Mouse (Mus musculus) G1E (cell line): Measurements from ENCODE around the gene Lrig1. TPM values are rescaled to one million over a fixed set of nuclear protein-coding genes. Genes with fewer than 3 reads are reported as not detected.
A peak's percentile ranks its signal among the peaks of the same experiment; 100 is the strongest.

Source experiments
- ATAC-seq: 2 replicates; pipeline ENCODE4 v1.8.0; 2016; ENCODE audit warnings: mild to moderate bottlenecking; ENCODE audit not compliant: insufficient number of reproducible peaks, poor library complexity, low FRiP score, severe bottlenecking; ENCODE audit errors: extremely low read depth
- DNase-seq: peaks from one replicate; pipeline ENCODE4 v3.0.0; 2012; ENCODE audit warnings: low spot score
- H3K27me3 ChIP-seq: 2 replicates; pipeline ENCODE4 v1.6.1; 2012; ENCODE audit warnings: mild to moderate bottlenecking, low read length, inconsistent platforms; ENCODE audit not compliant: insufficient read depth
- H3K36me3 ChIP-seq: replicated peaks from 2 replicates; pipeline ENCODE3; 2012; ENCODE audit warnings: mild to moderate bottlenecking, inconsistent platforms
- H3K4me1 ChIP-seq: 2 replicates; pipeline ENCODE4 v1.6.1; 2012; ENCODE audit warnings: low read depth, low read length, inconsistent platforms, mixed read lengths; ENCODE audit not compliant: insufficient read depth
- H3K4me3 ChIP-seq: 2 replicates; pipeline ENCODE4 v1.5.1; 2012; ENCODE audit warnings: low read depth, mild to moderate bottlenecking, inconsistent platforms, low read length, moderate library complexity, mixed read lengths
- H3K9me3 ChIP-seq: replicated peaks from 2 replicates; pipeline ENCODE4 v1.6.1; 2012; ENCODE audit warnings: inconsistent platforms
- CTCF ChIP-seq: IDR thresholded peaks from 2 replicates; pipeline ENCODE4 v1.5.1; 2012; ENCODE audit warnings: low read depth, low read length, inconsistent platforms, mixed read lengths
- GATA1 ChIP-seq: IDR thresholded peaks from 2 replicates; pipeline ENCODE4 v1.6.1; 2012; ENCODE audit warnings: borderline replicate concordance, low read length, inconsistent platforms, mixed read lengths
- GATA2 ChIP-seq: IDR thresholded peaks from 2 replicates; pipeline ENCODE4 v1.6.1; 2012; ENCODE audit warnings: low read depth, low read length, inconsistent platforms, borderline replicate concordance
- POLR2AphosphoS5 ChIP-seq: IDR thresholded peaks from 2 replicates; pipeline ENCODE4 v1.6.1; 2012; ENCODE audit warnings: low read depth, low read length, inconsistent platforms; ENCODE audit not compliant: insufficient replicate concordance
- TAL1 ChIP-seq: conservative IDR thresholded peaks from 2 replicates; pipeline ENCODE4 v1.6.1; 2012; ENCODE audit warnings: low read depth, low read length, inconsistent platforms, mixed read lengths
- polyA plus RNA-seq: library from polyadenylated mRNA; stranded (reverse); fragments of >175 nt; gene quantifications from 2 replicates; pipeline ENCODE4 v1.2.3, GENCODE M21; 2012
- total RNA-seq, 2 experiments: library from RNA; stranded (forward) in 1 of 2; stranded (reverse) in 1 of 2; fragments of 200-1000 nt in 1 of 2; fragments of >200 nt in 1 of 2; fragmentation: Nextera tagmentation in 1 of 2; gene quantifications; 2 replicates each; pipeline ENCODE4 v1.2.3; 2014 to 2017

Gene Lrig1
- total RNA-seq (2014; fragmentation: Nextera tagmentation) = 19.8 and 23.6 TPM in 2 replicates
- 9.7 and 12.0 TPM in 2 replicates for total RNA-seq (2017)
- polyA plus RNA-seq = 5.9 and 7.0 TPM in 2 replicates

DNA sequence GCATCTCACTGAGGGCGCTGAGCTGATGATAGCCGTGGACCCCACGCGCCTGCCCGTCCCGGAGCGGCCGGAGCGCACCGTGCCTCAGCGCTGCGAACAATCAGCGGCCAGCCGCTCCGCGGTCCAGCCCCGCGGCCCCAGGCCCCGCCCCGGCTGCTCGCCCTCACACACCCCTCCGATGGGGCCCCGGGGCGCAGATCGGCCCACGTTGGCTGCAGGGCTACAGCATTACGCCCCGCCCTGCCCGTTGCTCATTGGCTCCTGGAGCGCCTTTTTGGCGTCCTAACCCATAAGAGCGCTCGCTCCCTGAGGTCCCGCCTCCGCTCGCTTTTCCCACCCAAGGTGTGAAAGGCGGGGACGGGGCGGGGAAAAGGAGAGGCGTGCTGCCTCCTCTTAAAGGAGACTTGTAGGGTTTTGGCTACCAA is at the start of gene Lrig1:
Gene Lrig1 (minus strand): TSS at position 92 of the 425 bp plus-strand sequence.
- peak within 1 kb of the TSS; percentile 82 for H3K4me3 ChIP-seq
- TF ChIP-seq CTCF (no peak), TAL1 (no peak), GATA1 (no peak), GATA2 (no peak), POLR2AphosphoS5 (no peak)

DNA sequence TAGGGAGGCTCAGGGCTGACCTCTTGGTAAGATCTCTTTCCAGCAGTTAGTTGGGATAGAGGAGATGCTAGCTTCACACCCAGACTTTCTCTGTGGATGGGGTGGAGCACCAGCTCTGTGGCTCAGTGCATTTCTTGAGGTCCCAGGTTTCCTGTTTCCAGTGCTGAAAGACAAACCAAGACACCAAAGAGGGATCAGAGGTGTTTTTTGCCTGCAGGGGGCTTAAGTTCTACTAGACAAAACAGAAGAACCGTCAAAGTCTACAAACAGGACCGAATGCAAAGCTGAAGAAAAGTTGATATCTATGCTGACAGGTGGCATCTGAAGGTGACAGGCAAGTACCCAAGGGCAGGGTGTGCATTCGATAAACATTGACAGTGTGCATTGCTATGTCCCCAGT is 49.7 kb upstream of the Lrig1 start:
- ATAC-seq (no peak), DNase-seq (no peak)
- Histone ChIP-seq H3K4me3 (no peak overlapping the region), H3K36me3 (no peaks in the 10 kb centered on the region), H3K9me3 (no peaks in the 10 kb centered on the region), H3K27me3 (peaks cover 18% of the 10 kb centered on the region), H3K4me1 (no peaks in the 10 kb centered on the region)
- TF ChIP-seq GATA1 (no peak), POLR2AphosphoS5 (no peak), GATA2 (no peak), CTCF (no peak)

More for the DNA sequence above, at the start of gene Lrig1:
- H3K36me3 ChIP-seq = peaks cover 6% of the 10 kb centered on the region
- ATAC-seq (peak; percentile 94), DNase-seq (peak; percentile 81)
- peaks cover 15% of the 10 kb centered on the region for H3K27me3 ChIP-seq
- peaks cover 9% of the 10 kb centered on the region for H3K9me3 ChIP-seq
- H3K4me1 ChIP-seq = peaks cover 52% of the 10 kb centered on the region

DNA sequence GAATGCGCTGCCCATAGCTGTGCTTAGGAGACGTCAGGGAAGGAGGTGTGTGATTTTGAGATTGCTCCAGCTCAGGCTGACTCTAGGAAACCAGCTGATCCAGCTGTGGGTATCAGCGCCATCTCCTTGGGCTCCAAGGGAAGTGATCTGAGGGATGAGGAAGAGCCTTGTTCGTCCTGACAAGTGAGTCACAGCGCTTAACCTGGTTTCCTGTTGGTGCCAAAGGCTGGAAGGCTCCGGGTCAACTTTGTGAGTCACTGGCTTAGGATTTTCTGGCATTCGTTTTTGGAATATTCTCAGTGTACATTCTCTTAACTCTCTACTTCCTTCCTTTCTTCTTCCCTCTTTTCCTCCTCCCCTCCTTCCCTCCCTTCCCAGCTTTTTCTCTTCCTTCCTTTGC is 48.4 kb upstream of the Lrig1 start:
- Histone ChIP-seq H3K36me3 (no peaks in the 10 kb centered on the region), H3K9me3 (no peaks in the 10 kb centered on the region), H3K4me1 (no peaks in the 10 kb centered on the region), H3K4me3 (no peak overlapping the region), H3K27me3 (peaks cover 16% of the 10 kb centered on the region)
- no peak; the same call in 1 of the 2 replicates for ATAC-seq
- no peak for DNase-seq
- no peak for TF ChIP-seq GATA1
- TF ChIP-seq GATA2 = no peak
- TF ChIP-seq POLR2AphosphoS5 = no peak
- TF ChIP-seq TAL1 = no peak
- TF ChIP-seq CTCF = no peak

DNA sequence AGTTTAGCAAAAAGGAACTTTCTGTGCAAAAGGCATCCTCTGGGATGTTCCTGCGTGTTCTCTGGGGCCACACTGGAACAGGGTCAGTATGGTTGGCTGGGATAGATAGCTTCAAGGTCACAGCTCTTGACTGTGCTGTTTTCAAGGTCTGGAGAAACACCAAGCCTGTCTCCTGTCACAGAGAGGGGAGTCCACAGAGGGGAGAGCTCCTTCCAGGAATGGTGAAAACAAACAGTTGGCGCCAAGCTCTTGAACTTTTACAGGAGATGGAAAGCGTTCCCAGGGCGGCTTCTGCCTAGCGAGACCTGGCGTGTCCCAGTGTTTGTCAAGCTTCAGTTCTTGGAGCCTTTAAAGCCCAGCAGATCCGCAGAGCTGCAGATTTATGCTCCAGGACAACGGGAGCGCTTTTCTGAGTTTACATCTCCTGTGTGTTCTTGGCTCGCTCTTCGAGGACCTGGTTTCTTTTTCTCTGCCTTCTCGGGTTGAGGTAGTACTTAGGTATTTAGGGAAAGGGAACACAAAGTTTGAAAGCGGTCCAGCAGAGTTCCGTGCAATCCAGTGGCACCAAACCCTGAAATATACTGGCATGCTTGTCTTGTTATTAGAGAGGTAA is 40.3 kb upstream of the Lrig1 start:
- H3K36me3 ChIP-seq = no peaks in the 10 kb centered on the region
- ATAC-seq = no peak

DNA sequence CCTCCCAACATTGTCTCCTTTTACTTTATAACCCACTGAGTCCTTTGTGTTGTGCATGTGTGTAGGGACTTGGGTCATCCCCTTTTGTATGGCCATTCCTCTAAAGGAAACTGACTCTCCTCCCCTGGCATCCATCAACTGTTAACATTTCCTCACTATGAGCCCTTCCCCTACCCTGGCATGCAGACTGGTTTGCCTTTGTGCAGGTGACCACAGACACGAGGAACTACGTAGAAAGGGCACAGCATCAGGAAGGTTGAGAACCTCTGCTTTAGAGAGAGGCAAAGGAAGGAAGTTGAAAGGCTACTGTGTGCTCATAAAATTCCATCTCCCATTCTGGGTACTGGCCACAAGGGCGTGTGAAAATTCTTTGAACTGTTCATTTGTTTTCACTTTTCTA is 38.7 kb upstream of the Lrig1 start:
- Histone ChIP-seq H3K4me3 (no peak overlapping the region), H3K4me1 (no peaks in the 10 kb centered on the region; the same call in 1 of the 2 replicates), H3K36me3 (no peaks in the 10 kb centered on the region), H3K9me3 (no peaks in the 10 kb centered on the region), H3K27me3 (peaks cover 21% of the 10 kb centered on the region)
- no peak for DNase-seq
- no peak for TF ChIP-seq TAL1
- TF ChIP-seq CTCF = no peak
- TF ChIP-seq GATA2 = no peak
- no peak for TF ChIP-seq GATA1
- TF ChIP-seq POLR2AphosphoS5 = no peak
- no peak; the same call in 1 of the 2 replicates for ATAC-seq

More for the DNA sequence above, 40.3 kb upstream of the Lrig1 start:
- no peaks in the 10 kb centered on the region for H3K9me3 ChIP-seq
- TF ChIP-seq GATA1 (no peak), POLR2AphosphoS5 (no peak), CTCF (no peak), GATA2 (no peak), TAL1 (no peak)
- no peaks in the 10 kb centered on the region for H3K4me1 ChIP-seq
- no peak for DNase-seq
- H3K4me3 ChIP-seq = no peak overlapping the region
- peaks cover 18% of the 10 kb centered on the region for H3K27me3 ChIP-seq

DNA sequence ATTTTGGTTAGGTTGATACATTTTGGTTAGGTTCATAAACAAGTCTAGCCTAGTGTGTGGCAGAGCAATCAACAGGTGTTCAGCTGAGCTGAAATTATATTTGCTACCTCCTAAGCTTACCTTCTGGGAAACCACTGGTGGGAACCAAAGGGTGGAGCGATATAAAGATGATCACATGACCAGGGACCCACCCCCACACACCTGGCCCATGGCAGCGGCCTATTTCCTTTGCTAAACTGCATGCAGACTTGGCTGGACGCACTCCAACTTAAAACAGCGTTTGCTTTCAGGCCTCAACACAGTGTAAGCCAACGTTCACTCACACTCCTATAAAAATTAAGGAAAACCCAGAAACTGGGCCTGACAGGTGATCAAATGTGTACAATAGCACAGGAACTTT is 33.9 kb upstream of the Lrig1 start:
- H3K4me3 ChIP-seq = no peak overlapping the region
- peaks cover 13% of the 10 kb centered on the region for H3K27me3 ChIP-seq
- peaks cover 4% of the 10 kb centered on the region for H3K4me1 ChIP-seq
- H3K36me3 ChIP-seq = no peaks in the 10 kb centered on the region
- ATAC-seq (no peak), DNase-seq (no peak)
- H3K9me3 ChIP-seq = no peaks in the 10 kb centered on the region
- no peak for TF ChIP-seq GATA1
- no peak for TF ChIP-seq CTCF
- no peak for TF ChIP-seq TAL1
- TF ChIP-seq POLR2AphosphoS5 = no peak
